Mouse (Mus musculus): ENCODE measurements around the gene Strbp. TPM values are rescaled to one million over a fixed set of nuclear protein-coding genes. Genes with fewer than 3 reads are reported as not detected.
"Not testable (repeated sequence)": the region's sequence is repeated elsewhere in the genome, so short reads cannot be mapped to it uniquely, and the experiment has no call there.

The Strbp gene
- polyA plus RNA-seq, 1 experiment from 2014 or later = 38.1 TPM

GRCm38 (mm10) chr2:37529397-37529796 is 174.3 kb downstream of the Strbp start:
- no peak for ATAC-seq (ENCODE audit: low read depth)
- H3K36me3 ChIP-seq (ENCODE audit: control insufficient read depth, insufficient read depth, low read length) = peaks cover 18% of the 10 kb centered on the region
- H3K9me3 ChIP-seq (ENCODE audit: control insufficient read depth, low read length) = no peaks in the 10 kb centered on the region
- no peak overlapping the region for H3K9ac ChIP-seq (ENCODE audit: low read depth, low read length)
- H3K4me3 ChIP-seq (ENCODE audit: low read depth, low read length) = no peak overlapping the region
- WGBS = 95% methylated on average over 2 of the region's 2 CpGs
- no peak for DNase-seq (ENCODE audit: low spot score)
- H3K4me1 ChIP-seq (ENCODE audit: control insufficient read depth, insufficient read depth, low read length) = no peaks in the 10 kb centered on the region
- H3K4me2 ChIP-seq (ENCODE audit: low read depth, low read length) = no peak overlapping the region
- no peak overlapping the region for H3K27ac ChIP-seq (replicated peaks; ENCODE audit: low read depth, low read length)
- H3K27me3 ChIP-seq (replicated peaks; ENCODE audit: control insufficient read depth, insufficient read depth, low read length) = no peaks in the 10 kb centered on the region

GRCm38 (mm10) chr2:37527587-37527986 is 176.1 kb downstream of the Strbp start:
- ATAC-seq (ENCODE audit: low read depth) = no peak

GRCm38 (mm10) chr2:37519286-37519640 is 184.4 kb downstream of the Strbp start:
- H3K36me3 ChIP-seq (ENCODE audit: control insufficient read depth, insufficient read depth, low read length) = peaks cover 19% of the 10 kb centered on the region
- no peak for ATAC-seq (ENCODE audit: low read depth)
- WGBS = 81% methylated on average over 1 of the region's 1 CpGs
- H3K27me3 ChIP-seq (replicated peaks; ENCODE audit: control insufficient read depth, insufficient read depth, low read length) = no peaks in the 10 kb centered on the region
- H3K4me2 ChIP-seq (ENCODE audit: low read depth, low read length) = no peak overlapping the region
- no peak overlapping the region for H3K27ac ChIP-seq (replicated peaks; ENCODE audit: low read depth, low read length)
- H3K4me3 ChIP-seq (ENCODE audit: low read depth, low read length) = no peak overlapping the region
- H3K9ac ChIP-seq (ENCODE audit: low read depth, low read length) = no peak overlapping the region
- no peaks in the 10 kb centered on the region for H3K4me1 ChIP-seq (ENCODE audit: control insufficient read depth, insufficient read depth, low read length)
- DNase-seq (ENCODE audit: low spot score) = no peak
- no peaks in the 10 kb centered on the region for H3K9me3 ChIP-seq (ENCODE audit: control insufficient read depth, low read length)

More at GRCm38 (mm10) chr2:37527587-37527986, 176.1 kb downstream of the Strbp start:
- no peak for DNase-seq (ENCODE audit: low spot score)
- Histone ChIP-seq H3K27me3 (replicated peaks; ENCODE audit: control insufficient read depth, insufficient read depth, low read length) (no peaks in the 10 kb centered on the region), H3K4me2 (ENCODE audit: low read depth, low read length) (no peak overlapping the region), H3K9ac (ENCODE audit: low read depth, low read length) (no peak overlapping the region), H3K4me1 (ENCODE audit: control insufficient read depth, insufficient read depth, low read length) (no peaks in the 10 kb centered on the region), H3K27ac (replicated peaks; ENCODE audit: low read depth, low read length) (no peak overlapping the region), H3K4me3 (ENCODE audit: low read depth, low read length) (no peak overlapping the region), H3K9me3 (ENCODE audit: control insufficient read depth, low read length) (no peaks in the 10 kb centered on the region), H3K36me3 (ENCODE audit: control insufficient read depth, insufficient read depth, low read length) (0 out of 2 replicates have a peak, but pooled peaks cover under 1% of the 10 kb centered on the region)

- no peak for DNase-seq (ENCODE audit: low spot score)
- no peak for ATAC-seq (ENCODE audit: low read depth)
- Histone ChIP-seq H3K4me2 (ENCODE audit: low read depth, low read length) (no peak overlapping the region), H3K9me3 (ENCODE audit: control insufficient read depth, low read length) (no peaks in the 10 kb centered on the region), H3K4me1 (ENCODE audit: control insufficient read depth, insufficient read depth, low read length) (no peaks in the 10 kb centered on the region), H3K9ac (ENCODE audit: low read depth, low read length) (no peak overlapping the region), H3K27me3 (replicated peaks; ENCODE audit: control insufficient read depth, insufficient read depth, low read length) (no peaks in the 10 kb centered on the region), H3K27ac (replicated peaks; ENCODE audit: low read depth, low read length) (no peak overlapping the region), H3K4me3 (ENCODE audit: low read depth, low read length) (no peak overlapping the region), H3K36me3 (ENCODE audit: control insufficient read depth, insufficient read depth, low read length) (peaks cover 19% of the 10 kb centered on the region)
- WGBS = 82% methylated on average over 4 of the region's 4 CpGs
Observed at GRCm38 (mm10) chr2:37518561-37519285, 184.9 kb downstream of the Strbp start.

- 48% methylated on average over 4 of the region's 4 CpGs for WGBS
- DNase-seq (ENCODE audit: low spot score) = no peak
- Histone ChIP-seq H3K9ac (ENCODE audit: low read depth, low read length) (no peak overlapping the region), H3K4me1 (ENCODE audit: control insufficient read depth, insufficient read depth, low read length) (no peaks in the 10 kb centered on the region), H3K9me3 (ENCODE audit: control insufficient read depth, low read length) (no peaks in the 10 kb centered on the region), H3K27ac (replicated peaks; ENCODE audit: low read depth, low read length) (no peak overlapping the region), H3K4me2 (ENCODE audit: low read depth, low read length) (no peak overlapping the region), H3K4me3 (ENCODE audit: low read depth, low read length) (no peak overlapping the region), H3K36me3 (ENCODE audit: control insufficient read depth, insufficient read depth, low read length) (peaks cover 32% of the 10 kb centered on the region), H3K27me3 (replicated peaks; ENCODE audit: control insufficient read depth, insufficient read depth, low read length) (no peaks in the 10 kb centered on the region)
- peak; percentile 37; the same call in 1 of the 2 replicates for ATAC-seq (ENCODE audit: low read depth)
Observed at GRCm38 (mm10) chr2:37516922-37517462, 186.7 kb downstream of the Strbp start.

DNA sequence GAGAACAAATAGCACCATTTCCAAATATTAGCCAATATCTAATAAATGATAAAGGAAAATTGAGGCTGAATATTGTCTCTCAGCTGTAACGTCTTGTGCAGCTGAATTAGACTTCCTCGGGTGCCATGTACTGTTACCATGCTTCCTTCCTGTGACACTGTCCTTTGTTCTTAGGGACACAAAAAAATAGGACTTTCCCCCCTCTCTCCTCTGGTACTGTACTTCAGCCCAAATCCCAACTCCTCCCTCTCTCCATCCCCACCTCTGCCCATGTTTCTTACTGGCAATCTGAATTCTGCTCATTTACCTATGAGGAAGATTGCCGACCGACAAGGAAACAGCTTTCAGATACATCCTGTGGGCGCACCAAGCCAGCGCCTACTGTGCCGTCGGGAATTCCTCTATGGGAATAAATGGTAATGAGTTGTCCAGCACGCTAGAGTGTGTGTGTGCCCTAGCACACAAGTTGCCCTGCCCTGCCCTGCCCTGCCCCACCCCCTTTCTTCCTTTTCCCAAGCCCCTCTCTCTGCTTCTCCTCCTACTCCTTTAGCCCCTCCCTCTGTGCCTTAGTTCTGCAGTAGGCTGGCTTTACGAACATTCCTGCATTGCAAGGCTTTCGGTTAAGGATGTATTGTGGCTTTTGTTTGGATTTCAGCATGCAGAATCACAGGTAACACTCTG is 187.5 kb downstream of the Strbp start, which contains the start of gene Gpr21:
TSS of gene Gpr21 (plus strand) at position 303 of the 681 bp plus-strand sequence.
- 27% methylated on average over 11 of the region's 11 CpGs for WGBS
- peaks cover 38% of the 10 kb centered on the region for H3K36me3 ChIP-seq (ENCODE audit: control insufficient read depth, insufficient read depth, low read length)
- H3K4me2 ChIP-seq (ENCODE audit: low read depth, low read length) = peak within 1 kb of the TSS; percentile 40
- no peaks in the 10 kb centered on the region for H3K27me3 ChIP-seq (replicated peaks; ENCODE audit: control insufficient read depth, insufficient read depth, low read length)
- DNase-seq (ENCODE audit: low spot score) (peak; percentile 38), ATAC-seq (ENCODE audit: low read depth) (peak; percentile 78; the same call in 1 of the 2 replicates)
- no peaks in the 10 kb centered on the region for H3K9me3 ChIP-seq (ENCODE audit: control insufficient read depth, low read length)
- H3K9ac ChIP-seq (ENCODE audit: low read depth, low read length) = no peak within 1 kb of the TSS; the same call in 1 of the 2 replicates
- H3K4me1 ChIP-seq (ENCODE audit: control insufficient read depth, insufficient read depth, low read length) = no peaks in the 10 kb centered on the region
- peak within 1 kb of the TSS; percentile 21; the same call in 1 of the 2 replicates for H3K27ac ChIP-seq (replicated peaks; ENCODE audit: low read depth, low read length)
- 0 out of 2 replicates have a peak within 1 kb of the TSS, but pooled peaks have one; percentile 8 for H3K4me3 ChIP-seq (ENCODE audit: low read depth, low read length)

DNA sequence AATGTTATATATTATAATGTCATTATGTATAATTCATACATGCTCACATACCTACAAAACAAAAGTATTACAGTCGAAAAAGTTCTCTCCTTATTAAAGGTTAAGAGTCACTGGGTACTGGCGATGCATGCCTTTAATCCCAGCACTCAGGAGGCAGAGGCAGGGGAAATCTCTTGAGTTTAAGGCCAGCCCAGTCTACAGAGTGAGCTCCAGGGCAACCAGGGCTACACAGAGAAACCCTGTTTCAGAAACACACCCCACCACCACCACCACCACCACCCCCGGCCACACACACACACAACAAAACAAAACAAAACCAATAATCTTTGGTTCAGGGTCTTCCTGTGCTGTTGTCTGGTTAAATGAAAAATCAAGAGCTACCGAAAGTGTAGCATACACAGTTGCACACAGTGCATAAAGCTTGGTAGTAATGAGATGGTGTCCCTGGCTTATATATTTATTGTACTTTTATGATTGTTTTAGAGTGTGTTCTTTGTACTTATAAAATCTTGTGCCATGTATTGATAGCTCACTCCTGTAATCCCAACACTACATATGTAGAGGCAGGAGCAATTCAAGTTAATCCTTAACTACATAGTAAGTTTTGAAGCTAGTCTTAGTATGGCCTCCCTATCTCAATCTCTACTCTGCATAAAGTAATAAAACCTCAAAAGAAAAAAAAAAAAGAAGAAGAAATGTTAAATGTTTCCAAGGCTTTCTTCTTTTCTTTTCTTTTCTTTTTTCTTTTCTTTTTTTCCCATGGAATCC is 192.3 kb downstream of the Strbp start:
- ATAC-seq (ENCODE audit: low read depth) = no peak
- peaks cover 55% of the 10 kb centered on the region for H3K36me3 ChIP-seq (ENCODE audit: control insufficient read depth, insufficient read depth, low read length)
- 89% methylated on average over 4 of the region's 4 CpGs for WGBS

DNA sequence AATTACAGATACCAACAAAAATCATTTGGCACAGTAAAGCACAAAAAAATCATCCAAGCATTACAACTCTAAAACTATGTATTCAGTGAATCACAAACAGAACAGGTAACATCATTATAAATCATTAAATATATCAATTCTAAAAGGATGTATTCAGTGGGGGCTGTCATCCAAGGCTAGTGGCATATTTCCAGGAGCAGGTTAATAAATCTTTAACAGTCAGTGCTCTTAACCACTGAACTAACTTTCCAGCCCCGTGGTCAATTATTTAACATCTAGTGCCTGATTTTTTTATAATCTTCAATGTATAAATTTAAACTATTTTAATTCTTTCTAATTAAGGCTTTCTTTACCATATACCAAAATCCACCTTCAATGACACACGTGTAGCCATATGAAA is 197.8 kb downstream of the Strbp start:
- 88% methylated on average over 2 of the region's 2 CpGs for WGBS
- ATAC-seq (ENCODE audit: low read depth) = not testable (repeated sequence)

More for the DNA sequence above, 192.3 kb downstream of the Strbp start:
- H3K4me3 ChIP-seq (ENCODE audit: low read depth, low read length) = no peak overlapping the region
- no peak overlapping the region for H3K27ac ChIP-seq (replicated peaks; ENCODE audit: low read depth, low read length)
- H3K9ac ChIP-seq (ENCODE audit: low read depth, low read length) = no peak overlapping the region
- no peak overlapping the region for H3K4me2 ChIP-seq (ENCODE audit: low read depth, low read length)
- no peak for DNase-seq (ENCODE audit: low spot score)
- no peaks in the 10 kb centered on the region for H3K27me3 ChIP-seq (replicated peaks; ENCODE audit: control insufficient read depth, insufficient read depth, low read length)
- H3K4me1 ChIP-seq (ENCODE audit: control insufficient read depth, insufficient read depth, low read length) = no peaks in the 10 kb centered on the region
- H3K9me3 ChIP-seq (ENCODE audit: control insufficient read depth, low read length) = no peaks in the 10 kb centered on the region

More for the DNA sequence above, 197.8 kb downstream of the Strbp start:
- H3K4me2 ChIP-seq (ENCODE audit: low read depth, low read length); H3K4me1 ChIP-seq (ENCODE audit: control insufficient read depth, insufficient read depth, low read length); H3K27me3 ChIP-seq (replicated peaks; ENCODE audit: control insufficient read depth, insufficient read depth, low read length); H3K9me3 ChIP-seq (ENCODE audit: control insufficient read depth, low read length); H3K9ac ChIP-seq (ENCODE audit: low read depth, low read length); H3K27ac ChIP-seq (replicated peaks; ENCODE audit: low read depth, low read length); DNase-seq (ENCODE audit: low spot score); H3K4me3 ChIP-seq (ENCODE audit: low read depth, low read length): not testable (repeated sequence)
- H3K36me3 ChIP-seq (ENCODE audit: control insufficient read depth, insufficient read depth, low read length) = peaks cover 58% of the 10 kb centered on the region
